Mouse (Mus musculus) heart, embryonic 10.5 days (tissue): ENCODE measurements around the gene Acot13. TPM values are rescaled to one million over a fixed set of nuclear protein-coding genes. Genes with fewer than 3 reads are reported as not detected.

Source experiments
- polyA plus RNA-seq: library from polyadenylated mRNA; unstranded; fragments of >200 nt; fragmentation: Nextera tagmentation; extraction: Ambion mirVana; gene quantifications from 2 replicates; pipeline ENCODE4 v1.2.1, GENCODE M21; 2016

Acot13 gene
- polyA plus RNA-seq, 1 experiment from 2014 or later, result 116 TPM

Other genes starting within 250 kb of the Acot13 start
- gene Ripor2, start 249.4 kb downstream of the Acot13 start, polyA plus RNA-seq, result 5.2 and 6.8 TPM in 2 replicates
- not detected in 2 replicates for gene Armh2, start 90.3 kb downstream of the Acot13 start, polyA plus RNA-seq
- gene Gmnn, start 69.6 kb downstream of the Acot13 start, polyA plus RNA-seq, result 126 and 136 TPM in 2 replicates
- gene BC005537, start 29.9 kb downstream of the Acot13 start, polyA plus RNA-seq, result 8.0 and 10.4 TPM in 2 replicates
- gene Tdp2, start 139 bp upstream of the Acot13 start, polyA plus RNA-seq, result 39.7 and 57.2 TPM in 2 replicates
- 0.14 and 0.15 TPM in 2 replicates for gene D130043K22Rik, start 13.6 kb upstream of the Acot13 start, polyA plus RNA-seq
- 4.5 and 7.1 TPM in 2 replicates for gene Aldh5a1, start 106.1 kb upstream of the Acot13 start, polyA plus RNA-seq
- gene Gpld1, start 111.6 kb upstream of the Acot13 start, polyA plus RNA-seq, result 0.11 and 0.33 TPM in 2 replicates
- 18.5 and 19.8 TPM in 2 replicates for gene Mrs2, start 188.8 kb upstream of the Acot13 start, polyA plus RNA-seq
- gene Dcdc2a, start 224.5 kb upstream of the Acot13 start, polyA plus RNA-seq, result 0.75 and 0.83 TPM in 2 replicates